8 mouse cellular contexts compared by ENCODE assay signal in genomic region chr4:141705331-141705730, GRCm38 (mm10). TPM values are rescaled to one million over a fixed set of nuclear protein-coding genes. Genes with fewer than 3 reads are reported as not detected.
DNase-seq lines count a peak whose midpoint lies in the region; ATAC-seq and TF ChIP-seq lines count a peak whose summit lies in the region.

No protein-coding gene starts in this region.

- no peak for DNase-seq in forebrain, embryonic 10.5 days (ENCODE audit: extremely low spot score, low spot score)
- DNase-seq in stomach, postnatal 0 days (ENCODE audit: low spot score) = no peak
- DNase-seq in left cerebral cortex, postnatal 4 days = peak; percentile 86
- DNase-seq in natural killer cell, adult 2 months (ENCODE audit: low spot score in 2 of 2) = no peak
- DNase-seq in embryo, embryonic 11 days = no peak

- no peak for TF ChIP-seq EP300 in stomach, postnatal 0 days (optimal IDR thresholded peaks at IDR 0.05)

- H3K27ac ChIP-seq in forebrain, embryonic 13.5 days = peak overlapping the region; percentile 32
- H3K27ac ChIP-seq in forebrain, embryonic 10.5 days = no peak overlapping the region
- H3K27ac ChIP-seq in stomach, embryonic 14.5 days (ENCODE audit: low read length) = no peak overlapping the region
- H3K27ac ChIP-seq in stomach, postnatal 0 days (replicated peaks) = no peak overlapping the region

- H3K4me2 ChIP-seq in forebrain, embryonic 13.5 days = no peak overlapping the region
- no peak overlapping the region for H3K4me2 ChIP-seq in stomach, embryonic 14.5 days (replicated peaks; ENCODE audit: low read depth, low read length)
- no peak overlapping the region for H3K4me2 ChIP-seq in stomach, postnatal 0 days (replicated peaks; ENCODE audit: low read depth)

- intact Hi-C loops in left cerebral cortex, postnatal 4 days (cut with DNase I) = no loop called here

- ATAC-seq in forebrain, embryonic 13.5 days = peak; percentile 80
- peak; percentile 49; the same call in 1 of the 2 replicates for ATAC-seq in stomach, embryonic 14.5 days (ENCODE audit: insufficient number of reproducible peaks, insufficient read depth, low FRiP score, low read depth)
- no peak for ATAC-seq in stomach, postnatal 0 days (ENCODE audit: low FRiP score, low TSS enrichment)
- ATAC-seq in megakaryocyte-erythroid progenitor cell, adult 5-6 weeks (replicated peaks; ENCODE audit: low FRiP score, low TSS enrichment, poor library complexity, severe bottlenecking) = no peak

- WGBS in forebrain, embryonic 13.5 days = 91% methylated on average over 4 of the region's 4 CpGs
- WGBS in forebrain, embryonic 10.5 days = 90% methylated on average over 4 of the region's 4 CpGs
- WGBS in stomach, embryonic 14.5 days = 79% methylated on average over 4 of the region's 4 CpGs
- WGBS in stomach, postnatal 0 days = 67% methylated on average over 4 of the region's 4 CpGs

- H3K36me3 ChIP-seq in forebrain, embryonic 13.5 days (ENCODE audit: poor library complexity, severe bottlenecking) = peaks cover 97% of the 10 kb centered on the region
- H3K36me3 ChIP-seq in forebrain, embryonic 10.5 days (replicated peaks) = peaks cover 100% of the 10 kb centered on the region
- peaks cover 89% of the 10 kb centered on the region for H3K36me3 ChIP-seq in stomach, embryonic 14.5 days (ENCODE audit: control insufficient read depth, insufficient read depth, low read length)
- H3K36me3 ChIP-seq in stomach, postnatal 0 days (ENCODE audit: control insufficient read depth, insufficient read depth, low read length) = peaks cover 39% of the 10 kb centered on the region

- no peaks in the 10 kb centered on the region for H3K4me1 ChIP-seq in forebrain, embryonic 13.5 days
- no peaks in the 10 kb centered on the region for H3K4me1 ChIP-seq in forebrain, embryonic 10.5 days
- no peaks in the 10 kb centered on the region for H3K4me1 ChIP-seq in stomach, embryonic 14.5 days (ENCODE audit: control insufficient read depth, insufficient read depth, low read length)
- no peaks in the 10 kb centered on the region for H3K4me1 ChIP-seq in stomach, postnatal 0 days (replicated peaks; ENCODE audit: control insufficient read depth, insufficient read depth)

- H3K9ac ChIP-seq in forebrain, embryonic 13.5 days = no peak overlapping the region
- no peak overlapping the region for H3K9ac ChIP-seq in stomach, embryonic 14.5 days (replicated peaks; ENCODE audit: low read depth, low read length)
- H3K9ac ChIP-seq in stomach, postnatal 0 days (ENCODE audit: low read length) = no peak overlapping the region

- H3K4me3 ChIP-seq in forebrain, embryonic 13.5 days = no peak overlapping the region
- no peak overlapping the region for H3K4me3 ChIP-seq in forebrain, embryonic 10.5 days
- H3K4me3 ChIP-seq in stomach, embryonic 14.5 days (ENCODE audit: low read depth, low read length) = no peak overlapping the region
- no peak overlapping the region for H3K4me3 ChIP-seq in stomach, postnatal 0 days (ENCODE audit: low read depth, low read length)

- no peaks in the 10 kb centered on the region for H3K27me3 ChIP-seq in forebrain, embryonic 13.5 days
- no peaks in the 10 kb centered on the region for H3K27me3 ChIP-seq in forebrain, embryonic 10.5 days (ENCODE audit: poor library complexity, severe bottlenecking)
- H3K27me3 ChIP-seq in stomach, embryonic 14.5 days (ENCODE audit: control insufficient read depth, insufficient read depth, low read length) = no peaks in the 10 kb centered on the region
- H3K27me3 ChIP-seq in stomach, postnatal 0 days (ENCODE audit: control insufficient read depth, insufficient read depth, low read length) = no peaks in the 10 kb centered on the region

- H3K9me3 ChIP-seq in forebrain, embryonic 13.5 days (replicated peaks) = no peaks in the 10 kb centered on the region
- H3K9me3 ChIP-seq in forebrain, embryonic 10.5 days = no peaks in the 10 kb centered on the region
- H3K9me3 ChIP-seq in stomach, embryonic 14.5 days (ENCODE audit: control insufficient read depth, low read depth, low read length) = no peaks in the 10 kb centered on the region
- no peaks in the 10 kb centered on the region for H3K9me3 ChIP-seq in stomach, postnatal 0 days (ENCODE audit: control insufficient read depth, low read length)

- TF ChIP-seq CTCF in stomach, postnatal 0 days (IDR thresholded peaks at IDR 0.05; ENCODE audit: low read depth) = no peak

RNA-seq across cellular contexts. Expression of gene Ddi2, which starts 17.9 kb away (rescaled TPM):
- 14.7 TPM in 2 replicates for polyA plus RNA-seq in forebrain, embryonic 13.5 days (2015; fragmentation: Nextera tagmentation; extraction: Ambion mirVana)
- polyA plus RNA-seq in forebrain, embryonic 10.5 days (2016; fragmentation: Nextera tagmentation; extraction: Ambion mirVana) = 27.3 and 27.4 TPM in 2 replicates
- polyA plus RNA-seq in stomach, embryonic 14.5 days (2014; fragmentation: Nextera tagmentation; extraction: Ambion mirVana) = 18.8 and 19.6 TPM in 2 replicates
- 14.4 TPM in 2 replicates for polyA plus RNA-seq in stomach, postnatal 0 days (2015; fragmentation: Nextera tagmentation; extraction: Ambion mirVana)
- 10 to 100 TPM; 26.3 to 26.7 TPM for total RNA-seq in left cerebral cortex, postnatal 4 days (2021)
- total RNA-seq in megakaryocyte-erythroid progenitor cell, adult 5-6 weeks (2014; fragmentation: Nextera tagmentation) = 31.1 and 50.4 TPM in 2 replicates
- 24.8 and 43.8 TPM in 2 replicates for total RNA-seq in megakaryocyte-erythroid progenitor cell, adult 5-6 weeks (2017)

RNA-seq across cellular contexts. Expression of gene Rsc1a1, which starts 19.9 kb away (rescaled TPM):
- 0.21 and 2.8 TPM in 2 replicates for polyA plus RNA-seq in forebrain, embryonic 13.5 days (2015; fragmentation: Nextera tagmentation; extraction: Ambion mirVana)
- 2.5 and 3.8 TPM in 2 replicates for polyA plus RNA-seq in forebrain, embryonic 10.5 days (2016; fragmentation: Nextera tagmentation; extraction: Ambion mirVana)
- 0.51 TPM in 1 of 2 replicates, not detected in the other for polyA plus RNA-seq in stomach, embryonic 14.5 days (2014; fragmentation: Nextera tagmentation; extraction: Ambion mirVana)
- polyA plus RNA-seq in stomach, postnatal 0 days (2015; fragmentation: Nextera tagmentation; extraction: Ambion mirVana) = not detected in 2 replicates
- 1 to 10 TPM in 1 of 2 experiments, under 1 TPM in 1; 0.42 to 2.2 TPM for total RNA-seq in left cerebral cortex, postnatal 4 days (2021)
- 19.1 and 23.4 TPM in 2 replicates for total RNA-seq in megakaryocyte-erythroid progenitor cell, adult 5-6 weeks (2014; fragmentation: Nextera tagmentation)
- 17.1 and 26.1 TPM in 2 replicates for total RNA-seq in megakaryocyte-erythroid progenitor cell, adult 5-6 weeks (2017)

RNA-seq across cellular contexts. Expression of gene Plekhm2, which starts 40.6 kb away (rescaled TPM):
- polyA plus RNA-seq in forebrain, embryonic 13.5 days (2015; fragmentation: Nextera tagmentation; extraction: Ambion mirVana) = 6.1 and 7.2 TPM in 2 replicates
- polyA plus RNA-seq in forebrain, embryonic 10.5 days (2016; fragmentation: Nextera tagmentation; extraction: Ambion mirVana) = 4.0 and 4.4 TPM in 2 replicates
- polyA plus RNA-seq in stomach, embryonic 14.5 days (2014; fragmentation: Nextera tagmentation; extraction: Ambion mirVana) = 4.6 TPM in 2 replicates
- polyA plus RNA-seq in stomach, postnatal 0 days (2015; fragmentation: Nextera tagmentation; extraction: Ambion mirVana) = 3.5 and 4.3 TPM in 2 replicates
- total RNA-seq in left cerebral cortex, postnatal 4 days (2021) = 10 to 100 TPM; 44.1 to 51.1 TPM
- 7.7 and 16.9 TPM in 2 replicates for total RNA-seq in megakaryocyte-erythroid progenitor cell, adult 5-6 weeks (2014; fragmentation: Nextera tagmentation)
- total RNA-seq in megakaryocyte-erythroid progenitor cell, adult 5-6 weeks (2017) = 4.9 and 22.4 TPM in 2 replicates

RNA-seq across cellular contexts. Expression of gene Agmat, which starts 41.1 kb away (rescaled TPM):
- polyA plus RNA-seq in forebrain, embryonic 13.5 days (2015; fragmentation: Nextera tagmentation; extraction: Ambion mirVana) = not detected in 2 replicates
- not detected in 2 replicates for polyA plus RNA-seq in forebrain, embryonic 10.5 days (2016; fragmentation: Nextera tagmentation; extraction: Ambion mirVana)
- polyA plus RNA-seq in stomach, embryonic 14.5 days (2014; fragmentation: Nextera tagmentation; extraction: Ambion mirVana) = not detected in 2 replicates
- polyA plus RNA-seq in stomach, postnatal 0 days (2015; fragmentation: Nextera tagmentation; extraction: Ambion mirVana) = 0.13 and 0.34 TPM in 2 replicates
- total RNA-seq in left cerebral cortex, postnatal 4 days (2021) = not detected
- total RNA-seq in megakaryocyte-erythroid progenitor cell, adult 5-6 weeks (2014; fragmentation: Nextera tagmentation) = 2.2 TPM in 1 of 2 replicates, not detected in the other
- total RNA-seq in megakaryocyte-erythroid progenitor cell, adult 5-6 weeks (2017) = not detected in 2 replicates

Comparison
In these comparisons a context has a peak if more than half of its experiments do, and no peak if none do; other contexts are left out.
1. ATAC-seq: peak in forebrain, embryonic 13.5 days (single experiment) and stomach, embryonic 14.5 days (single experiment); none in stomach, postnatal 0 days (single experiment) and megakaryocyte-erythroid progenitor cell, adult 5-6 weeks (single experiment).